Mouse (Mus musculus): ENCODE results near the gene Wbp2nl.
"Not testable (repeated sequence)": the region's sequence is repeated elsewhere in the genome, so short reads cannot be mapped to it uniquely, and the experiment has no call there.

The Wbp2nl gene

GRCm38 (mm10) chr15:82348258-82348998, 49.7 kb downstream of the Wbp2nl start:
- no peak for DNase-seq (ENCODE audit: low spot score in 2 of 2)

- no peak for DNase-seq (ENCODE audit: low spot score in 2 of 2)
These were observed 50.2 kb downstream of the Wbp2nl start for GRCm38 (mm10) chr15:82348999-82349341.

GRCm38 (mm10) chr15:82350349-82350748, 51.6 kb downstream of the Wbp2nl start:
- no peak for DNase-seq (ENCODE audit: low spot score in 2 of 2)

GRCm38 (mm10) chr15:82351480-82351879, 52.7 kb downstream of the Wbp2nl start:
- no peak for DNase-seq (ENCODE audit: low spot score in 2 of 2)

- DNase-seq (ENCODE audit: low spot score in 2 of 2): no peak
These were observed 54.5 kb downstream of the Wbp2nl start for GRCm38 (mm10) chr15:82353078-82353744.

- DNase-seq (ENCODE audit: low spot score in 2 of 2): no peak
These were observed 55.0 kb downstream of the Wbp2nl start for GRCm38 (mm10) chr15:82353745-82354113.

- peak; percentile 96 to 98 for DNase-seq (ENCODE audit: low spot score in 2 of 2)
These were observed 55.6 kb downstream of the Wbp2nl start, which contains the start of gene Ndufa6 for GRCm38 (mm10) chr15:82354126-82354945. TSS of gene Ndufa6 (minus strand) at chr15:82354322.

- DNase-seq (ENCODE audit: low spot score in 2 of 2): no peak
These were observed 59.9 kb downstream of the Wbp2nl start for GRCm38 (mm10) chr15:82358431-82359260.

GRCm38 (mm10) chr15:82361459-82362018, 62.8 kb downstream of the Wbp2nl start:
- peak in 1 of 2 experiments; percentile 54 for DNase-seq (ENCODE audit: low spot score in 2 of 2)

- no peak for DNase-seq (ENCODE audit: low spot score in 2 of 2)
These were observed 63.5 kb downstream of the Wbp2nl start for GRCm38 (mm10) chr15:82362234-82362633.

GRCm38 (mm10) chr15:82363801-82364200, 65.0 kb downstream of the Wbp2nl start:
- DNase-seq (ENCODE audit: low spot score in 2 of 2): not testable (repeated sequence)
